Mouse (Mus musculus) kidney, adult 2 months (tissue): ENCODE results near the gene Hoxd3.

ENCODE experiments used
- CTCF ChIP-seq: fragments of 200-500 bp; conservative IDR thresholded peaks from 2 replicates; pipeline ENCODE4 v1.5.1; 2011; ENCODE audit warnings: low read depth, mild to moderate bottlenecking, control low read depth, low read length, moderate library complexity, mixed read lengths; ENCODE audit not compliant: insufficient read depth, insufficient read length
- POLR2A ChIP-seq: fragments of 200-500 bp; IDR thresholded peaks from one replicate; pipeline ENCODE4 v1.6.1; 2011; ENCODE audit warnings: low read depth, low read length, control low read depth

- TF ChIP-seq POLR2A, result no peak
- TF ChIP-seq CTCF, result no peak
These were observed 3.1 kb upstream of the Hoxd3 start for GRCm38 (mm10) chr2:74708676-74709075.
